Mouse (Mus musculus) splenic B cell, adult 2 months (primary cell): Measurements from ENCODE around the gene Ctsw.

Experiments
- DNase-seq: peaks from one replicate; pipeline ENCODE4 v3.0.0-alpha.2; 2011; ENCODE audit warnings: low read depth, low spot score
- H3K27me3 ChIP-seq: 2 replicates; pipeline ENCODE4 v1.6.1; 2012; ENCODE audit warnings: mild to moderate bottlenecking, low read length, moderate library complexity, mixed read lengths; ENCODE audit not compliant: control insufficient read depth, poor library complexity, insufficient read depth, severe bottlenecking
- H3K36me3 ChIP-seq: 2 replicates; pipeline ENCODE4 v1.6.1; 2012; ENCODE audit warnings: mild to moderate bottlenecking, low read length, moderate library complexity, mixed read lengths; ENCODE audit not compliant: control insufficient read depth, poor library complexity, insufficient read depth, severe bottlenecking

Ctsw gene

GRCm38 (mm10) chr19:5444954-5445353 lies 23.4 kb downstream of the Ctsw start:
- no peaks in the 10 kb centered on the region for H3K36me3 ChIP-seq
- H3K27me3 ChIP-seq = no peaks in the 10 kb centered on the region
- DNase-seq = no peak

- no peak for DNase-seq
- H3K27me3 ChIP-seq = no peaks in the 10 kb centered on the region
Observed at GRCm38 (mm10) chr19:5444371-5444908, 23.9 kb downstream of the Ctsw start.

GRCm38 (mm10) chr19:5433951-5434350 lies 34.4 kb downstream of the Ctsw start:
- Histone ChIP-seq H3K36me3 (no peaks in the 10 kb centered on the region), H3K27me3 (no peaks in the 10 kb centered on the region)
- DNase-seq = no peak

More at GRCm38 (mm10) chr19:5444371-5444908, 23.9 kb downstream of the Ctsw start:
- H3K36me3 ChIP-seq = no peaks in the 10 kb centered on the region

- Histone ChIP-seq H3K27me3 (no peaks in the 10 kb centered on the region), H3K36me3 (no peaks in the 10 kb centered on the region)
- DNase-seq = peak; percentile 72
Observed at GRCm38 (mm10) chr19:5432992-5433852, 35.1 kb downstream of the Ctsw start.

- Histone ChIP-seq H3K27me3 (no peaks in the 10 kb centered on the region), H3K36me3 (no peaks in the 10 kb centered on the region; the same call in 1 of the 2 replicates)
- peak; percentile 43 for DNase-seq
Observed at GRCm38 (mm10) chr19:5431911-5432464, 36.3 kb downstream of the Ctsw start.

- Histone ChIP-seq H3K27me3 (no peaks in the 10 kb centered on the region), H3K36me3 (no peaks in the 10 kb centered on the region; the same call in 1 of the 2 replicates)
- no peak for DNase-seq
Observed at GRCm38 (mm10) chr19:5430408-5430807, 37.9 kb downstream of the Ctsw start.

- H3K27me3 ChIP-seq = no peaks in the 10 kb centered on the region
- no peaks in the 10 kb centered on the region; the same call in 1 of the 2 replicates for H3K36me3 ChIP-seq
- DNase-seq = no peak
Observed at GRCm38 (mm10) chr19:5429806-5430205, 38.5 kb downstream of the Ctsw start.

- Histone ChIP-seq H3K27me3 (no peaks in the 10 kb centered on the region), H3K36me3 (no peaks in the 10 kb centered on the region; the same call in 1 of the 2 replicates)
- no peak for DNase-seq
Observed at GRCm38 (mm10) chr19:5429219-5429618, 39.1 kb downstream of the Ctsw start.

- DNase-seq = peak; percentile 68
- H3K27me3 ChIP-seq = no peaks in the 10 kb centered on the region
- no peaks in the 10 kb centered on the region; the same call in 1 of the 2 replicates for H3K36me3 ChIP-seq
Observed at GRCm38 (mm10) chr19:5428083-5428482, 40.2 kb downstream of the Ctsw start.

- Histone ChIP-seq H3K36me3 (peaks cover 3% of the 10 kb centered on the region), H3K27me3 (no peaks in the 10 kb centered on the region)
- no peak for DNase-seq
Observed at GRCm38 (mm10) chr19:5426640-5427290, 41.5 kb downstream of the Ctsw start.

- no peak for DNase-seq
- no peaks in the 10 kb centered on the region for H3K27me3 ChIP-seq
- H3K36me3 ChIP-seq = peaks cover 3% of the 10 kb centered on the region
Observed at GRCm38 (mm10) chr19:5425906-5426565, 42.3 kb downstream of the Ctsw start.

- no peaks in the 10 kb centered on the region for H3K27me3 ChIP-seq
- peak; percentile 96 for DNase-seq
Observed at GRCm38 (mm10) chr19:5424782-5425741, 43.2 kb downstream of the Ctsw start, which contains the start of the genes Drap1 and AI837181. Gene Drap1, minus strand, starts transcription at chr19:5424979. Gene AI837181, plus strand, starts transcription at chr19:5425144.

GRCm38 (mm10) chr19:5424092-5424781 lies 44.1 kb downstream of the Ctsw start:
- peaks cover 3% of the 10 kb centered on the region for H3K36me3 ChIP-seq
- DNase-seq = no peak
- no peaks in the 10 kb centered on the region for H3K27me3 ChIP-seq

More at GRCm38 (mm10) chr19:5424782-5425741, 43.2 kb downstream of the Ctsw start, which contains the start of the genes Drap1 and AI837181:
- peaks cover 3% of the 10 kb centered on the region for H3K36me3 ChIP-seq
